Mouse (Mus musculus) cortical plate, adult 2 months (tissue): ENCODE data around the gene Ube2n. TPM values are rescaled to one million over a fixed set of nuclear protein-coding genes. Genes with fewer than 3 reads are reported as not detected.
A peak's percentile ranks its signal among the peaks of the same experiment; 100 is the strongest.

ENCODE experiments used
- H3K27ac ChIP-seq: fragments of 200-500 bp; 2 replicates; pipeline ENCODE4 v1.5.1; 2012; ENCODE audit warnings: low read length, control low read depth, inconsistent platforms; ENCODE audit not compliant: insufficient read depth
- H3K4me1 ChIP-seq: fragments of 200-500 bp; 2 replicates; pipeline ENCODE4 v1.6.1; 2011; ENCODE audit warnings: low read length; ENCODE audit not compliant: control insufficient read depth, insufficient read depth
- H3K4me3 ChIP-seq: fragments of 200-500 bp; 2 replicates; pipeline ENCODE4 v1.5.1; 2011; ENCODE audit warnings: mild to moderate bottlenecking, low read length, control low read depth; ENCODE audit not compliant: insufficient read depth
- CTCF ChIP-seq: fragments of 200-500 bp; IDR thresholded peaks from 2 replicates; pipeline ENCODE4 v1.5.1; 2011; ENCODE audit warnings: mild to moderate bottlenecking, control low read depth, low read length; ENCODE audit not compliant: insufficient read depth; ENCODE audit errors: extremely low read depth
- POLR2A ChIP-seq: fragments of 200-500 bp; IDR thresholded peaks from 2 replicates; pipeline ENCODE4 v1.6.1; 2011; ENCODE audit warnings: mild to moderate bottlenecking, low read length, control low read depth; ENCODE audit not compliant: insufficient read depth; ENCODE audit errors: extremely low read depth
- polyA plus RNA-seq: library from polyadenylated mRNA; depleted of rRNA; stranded (reverse); fragments of >200 nt; gene quantifications from 2 replicates; pipeline ENCODE4 v1.2.3, GENCODE M21; 2012; rRNA removed

The Ube2n gene
- 174 and 179 TPM in 2 replicates for polyA plus RNA-seq

DNA sequence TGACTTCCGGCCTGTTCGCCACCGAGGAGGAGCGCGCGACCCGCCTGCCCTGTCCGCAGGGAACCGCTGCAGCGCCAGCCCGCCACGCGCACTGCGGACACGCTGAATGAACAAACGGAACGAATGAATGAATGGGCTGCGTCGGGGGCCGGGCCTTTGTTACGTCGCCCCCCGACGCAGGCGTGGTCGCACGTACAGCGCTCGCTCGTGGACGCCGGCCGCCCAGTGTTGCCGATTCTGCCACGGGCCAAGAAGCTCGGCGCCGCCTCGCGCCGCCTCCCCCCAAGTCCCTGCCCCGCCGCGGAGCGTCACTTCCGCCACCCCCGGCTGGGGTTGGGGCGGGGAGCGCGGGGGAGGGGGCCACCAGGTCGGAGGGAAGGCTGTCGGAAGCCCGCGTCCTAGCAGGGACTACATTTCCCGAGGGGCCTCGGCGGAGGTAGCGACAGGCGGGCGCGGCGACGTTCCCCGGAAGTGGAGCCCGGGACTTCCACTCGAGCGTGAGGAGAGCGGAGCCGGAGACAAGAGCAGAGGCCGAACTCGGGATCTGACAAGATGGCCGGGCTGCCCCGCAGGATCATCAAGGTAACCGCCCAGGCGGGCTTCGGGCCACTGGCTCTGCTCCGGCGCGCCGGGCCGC lies at the start of gene Ube2n:
Gene Ube2n, plus strand, starts transcription at position 490 of the 637 bp plus-strand sequence.
- TF ChIP-seq CTCF (no peak), POLR2A (peak; percentile 77; the same call in 1 of the 2 replicates)
- Histone ChIP-seq H3K27ac (peak within 1 kb of the TSS; percentile 96), H3K4me1 (peaks cover 1% of the 10 kb centered on the region; the same call in 1 of the 2 replicates), H3K4me3 (peak within 1 kb of the TSS; percentile 49)

- Histone ChIP-seq H3K4me3 (no peak overlapping the region), H3K27ac (no peak overlapping the region), H3K4me1 (no peaks in the 10 kb centered on the region)
- no peak for TF ChIP-seq POLR2A
- no peak for TF ChIP-seq CTCF
Measured at GRCm38 (mm10) chr10:95465485-95465896, 49.5 kb upstream of the Ube2n start.

- TF ChIP-seq CTCF (no peak), POLR2A (no peak)
- H3K4me1 ChIP-seq: peaks cover 4% of the 10 kb centered on the region
Measured at GRCm38 (mm10) chr10:95468894-95469293, 46.1 kb upstream of the Ube2n start.

DNA sequence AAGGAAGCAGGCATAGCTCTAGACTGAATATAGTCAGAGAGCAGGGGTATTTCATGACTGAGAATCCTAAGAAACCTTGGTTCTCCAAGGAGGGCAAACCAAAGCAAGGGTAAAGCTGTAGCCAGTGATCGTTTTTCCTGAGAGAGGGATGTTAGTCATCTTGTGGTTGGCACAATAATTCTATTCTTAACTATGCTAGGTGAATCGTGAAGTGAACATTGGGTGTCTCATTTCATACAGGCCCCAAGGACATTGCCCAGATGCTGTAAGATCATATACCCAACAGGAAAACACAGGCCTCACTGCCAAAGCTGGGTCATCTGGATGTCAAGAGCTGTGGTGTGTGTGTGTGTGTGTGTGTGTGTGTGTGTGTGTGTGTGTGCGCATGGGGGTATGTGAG lies 43.8 kb upstream of the Ube2n start:
- Histone ChIP-seq H3K4me3 (no peak overlapping the region), H3K27ac (no peak overlapping the region), H3K4me1 (peaks cover 4% of the 10 kb centered on the region)
- TF ChIP-seq POLR2A (no peak), CTCF (no peak)

More at GRCm38 (mm10) chr10:95468894-95469293, 46.1 kb upstream of the Ube2n start:
- Histone ChIP-seq H3K27ac (no peak overlapping the region), H3K4me3 (no peak overlapping the region)

GRCm38 (mm10) chr10:95471889-95472547 lies 42.9 kb upstream of the Ube2n start:
- TF ChIP-seq POLR2A (no peak), CTCF (no peak)
- peaks cover 4% of the 10 kb centered on the region for H3K4me1 ChIP-seq
- H3K27ac ChIP-seq: peak overlapping the region; percentile 95
- no peak overlapping the region for H3K4me3 ChIP-seq

- Histone ChIP-seq H3K27ac (no peak overlapping the region), H3K4me1 (peaks cover 4% of the 10 kb centered on the region), H3K4me3 (no peak overlapping the region)
- TF ChIP-seq CTCF: peak; percentile 96
- no peak for TF ChIP-seq POLR2A
Measured at GRCm38 (mm10) chr10:95475923-95476322, 39.0 kb upstream of the Ube2n start.

DNA sequence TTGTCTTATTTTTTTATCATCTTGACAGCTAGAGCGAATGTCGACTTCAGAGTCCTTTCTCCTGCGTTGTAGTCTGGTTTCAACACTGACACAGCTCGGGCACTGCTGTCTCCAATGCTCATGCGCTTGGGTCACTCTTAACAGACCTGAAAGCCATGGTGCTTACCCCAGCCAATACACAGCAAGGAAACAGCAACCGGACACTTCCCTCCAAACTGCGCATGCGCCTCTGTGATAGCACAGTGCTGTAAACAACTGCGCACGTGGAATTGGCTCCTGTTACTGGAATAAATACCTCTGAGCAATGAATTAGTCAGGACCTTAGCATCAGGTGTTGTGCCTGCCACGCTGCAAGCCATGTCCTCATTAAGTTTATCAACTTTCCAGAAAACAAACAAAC lies 37.4 kb upstream of the Ube2n start:
- H3K4me1 ChIP-seq: no peaks in the 10 kb centered on the region
- no peak overlapping the region for H3K4me3 ChIP-seq
- no peak for TF ChIP-seq CTCF
- TF ChIP-seq POLR2A: no peak
- no peak overlapping the region for H3K27ac ChIP-seq

- H3K27ac ChIP-seq: no peak overlapping the region
Measured at GRCm38 (mm10) chr10:95489653-95490052, 25.3 kb upstream of the Ube2n start.

DNA sequence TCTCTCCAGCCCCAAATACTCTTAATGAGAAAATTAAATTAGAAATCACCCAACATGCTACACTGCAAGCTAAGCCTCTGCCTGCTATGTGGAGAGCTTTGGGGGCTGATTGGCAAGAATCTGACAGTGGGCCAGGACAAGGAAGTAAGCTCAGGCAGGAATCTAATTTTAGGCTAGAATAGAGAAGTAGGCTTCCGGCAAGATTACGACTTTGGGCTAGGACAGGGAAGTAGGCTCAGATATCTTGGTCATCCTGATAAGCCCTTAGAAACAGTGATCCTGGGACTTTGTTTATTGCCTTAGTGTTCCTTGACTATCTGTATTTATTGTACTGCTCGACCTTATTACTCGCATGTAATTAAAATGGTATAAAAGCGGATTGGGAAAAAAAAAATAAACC lies 20.7 kb upstream of the Ube2n start:
- no peak for TF ChIP-seq CTCF
- no peak for TF ChIP-seq POLR2A
- no peak overlapping the region for H3K4me3 ChIP-seq
- H3K4me1 ChIP-seq: no peaks in the 10 kb centered on the region
- H3K27ac ChIP-seq: no peak overlapping the region

More at GRCm38 (mm10) chr10:95489653-95490052, 25.3 kb upstream of the Ube2n start:
- Histone ChIP-seq H3K4me1 (no peaks in the 10 kb centered on the region), H3K4me3 (no peak overlapping the region)
- peak; percentile 46 for TF ChIP-seq CTCF
- TF ChIP-seq POLR2A: no peak

GRCm38 (mm10) chr10:95501033-95501432 lies 13.9 kb upstream of the Ube2n start:
- Histone ChIP-seq H3K4me1 (no peaks in the 10 kb centered on the region), H3K27ac (no peak overlapping the region; the same call in 1 of the 2 replicates), H3K4me3 (peak overlapping the region; percentile 96)
- TF ChIP-seq CTCF (no peak), POLR2A (no peak)
